ENCODE assay signal across 28 mouse cellular contexts in genomic region chr8:102387591-102387990, GRCm38 (mm10).
"Had no signal": no experiment of that assay in that cellular context is flagged by ENCODE, and none has a peak within 500 bp of the region (broad histone marks: within the 10 kb centered on the region; RNA-seq: fewer than 3 reads in every experiment).

No protein-coding gene starts in this region.

- H3K9me3 ChIP-seq: heart, embryonic 10.5 days; hindbrain, embryonic 10.5 days; hindbrain, embryonic 12.5 days; intestine, embryonic 15.5 days; kidney, embryonic 15.5 days; liver, embryonic 13.5 days; liver, embryonic 15.5 days had no signal

- DNase-seq: gastrocnemius, adult 2 months; gastrocnemius, postnatal 10 days; gastrocnemius, postnatal 25 days; heart, adult 18-20 months; heart, postnatal 10 days; heart, postnatal 4 days; kidney, adult 18-20 months; kidney, adult 9 months; kidney, postnatal 14 days; kidney, postnatal 36 days; layer of hippocampus, adult 9-11 months; layer of hippocampus, postnatal 36 days; left cerebral cortex, postnatal 4 days; liver; liver, embryonic 13.5 days had no signal

- H3K4me1 ChIP-seq: heart, embryonic 10.5 days; heart, embryonic 12.5 days; hindbrain, embryonic 10.5 days; hindbrain, embryonic 12.5 days; intestine, embryonic 15.5 days; kidney, embryonic 15.5 days; liver, embryonic 13.5 days; liver, embryonic 15.5 days had no signal

- H3K27me3 ChIP-seq: heart, embryonic 12.5 days; hindbrain, embryonic 12.5 days; intestine, embryonic 15.5 days; kidney, embryonic 15.5 days; liver, embryonic 13.5 days; liver, embryonic 15.5 days had no signal

- H3K9ac ChIP-seq: heart, embryonic 12.5 days; hindbrain, embryonic 12.5 days; hindbrain, embryonic 14.5 days; intestine, embryonic 15.5 days; kidney, embryonic 15.5 days; liver, embryonic 13.5 days; liver, embryonic 15.5 days had no signal

- H3K36me3 ChIP-seq: heart, embryonic 10.5 days; heart, embryonic 12.5 days; hindbrain, embryonic 10.5 days; hindbrain, embryonic 12.5 days; intestine, embryonic 15.5 days; kidney, embryonic 15.5 days; liver, embryonic 13.5 days; liver, embryonic 15.5 days had no signal

- H3K4me3 ChIP-seq: gastrocnemius, adult 2 months; heart, embryonic 10.5 days; heart, embryonic 12.5 days; hindbrain, embryonic 10.5 days; hindbrain, embryonic 12.5 days; intestine, embryonic 15.5 days; kidney, embryonic 15.5 days; liver, embryonic 13.5 days; liver, embryonic 15.5 days had no signal

- ATAC-seq: hindbrain, embryonic 16.5 days; inflammation-experienced regulatory T-cells, adult 6 months; intestine, embryonic 15.5 days; intestine, postnatal 0 days had no signal

- H3K4me2 ChIP-seq: heart, embryonic 12.5 days; hindbrain, embryonic 12.5 days; hindbrain, embryonic 14.5 days; intestine, embryonic 15.5 days; kidney, embryonic 15.5 days; liver, embryonic 11.5 days; liver, embryonic 13.5 days; liver, embryonic 15.5 days had no signal

- H3K27ac ChIP-seq: gastrocnemius, adult 2 months; heart, embryonic 10.5 days; hindbrain, embryonic 10.5 days; hindbrain, embryonic 12.5 days; hindbrain, embryonic 14.5 days; intestine, embryonic 15.5 days; kidney, embryonic 15.5 days; kidney, postnatal 0 days; liver, embryonic 13.5 days; liver, embryonic 15.5 days had no signal
